Mouse (Mus musculus) spleen, adult 2 months (tissue): ENCODE data around the gene Rsbn1. TPM values are rescaled to one million over a fixed set of nuclear protein-coding genes. Genes with fewer than 3 reads are reported as not detected.

Experiments
- DNase-seq, 2 experiments: peaks; one replicate each; pipeline versions ENCODE4 v3.0.0 to v3.0.0-alpha.2; 2012 to 2021; ENCODE audit warnings: low spot score in 2 of 2, low read depth in 1 of 2
- H3K27ac ChIP-seq: fragments of 200-500 bp; 2 replicates; pipeline ENCODE4 v1.5.1; 2012; ENCODE audit warnings: low read length, inconsistent platforms; ENCODE audit not compliant: insufficient read depth
- H3K27me3 ChIP-seq: fragments of 200-500 bp; 2 replicates; pipeline ENCODE4 v1.6.1; 2012; ENCODE audit warnings: mild to moderate bottlenecking, moderate library complexity, low read length, inconsistent platforms; ENCODE audit not compliant: control insufficient read depth, insufficient read depth
- H3K36me3 ChIP-seq: fragments of 200-500 bp; 2 replicates; pipeline ENCODE4 v1.6.1; 2012; ENCODE audit warnings: mild to moderate bottlenecking, low read length, inconsistent platforms; ENCODE audit not compliant: control insufficient read depth, insufficient read depth
- H3K4me1 ChIP-seq: fragments of 200-500 bp; 2 replicates; pipeline ENCODE4 v1.6.1; 2011; ENCODE audit warnings: inconsistent platforms; ENCODE audit not compliant: control insufficient read depth, insufficient read depth, insufficient read length
- H3K4me3 ChIP-seq: fragments of 200-500 bp; 2 replicates; pipeline ENCODE4 v1.5.1; 2011; ENCODE audit warnings: mild to moderate bottlenecking, inconsistent platforms; ENCODE audit not compliant: insufficient read depth, insufficient read length; ENCODE audit errors: extremely low read depth
- CTCF ChIP-seq: fragments of 200-500 bp; IDR thresholded peaks from 2 replicates; pipeline ENCODE4 v1.5.1; 2011; ENCODE audit warnings: mild to moderate bottlenecking, inconsistent platforms; ENCODE audit not compliant: insufficient read depth, insufficient read length, insufficient replicate concordance; ENCODE audit errors: extremely low read depth
- POLR2A ChIP-seq: fragments of 200-500 bp; IDR thresholded peaks from 2 replicates; pipeline ENCODE4 v1.6.1; 2011; ENCODE audit warnings: low read depth, low read length, inconsistent platforms
- WGBS: fragments of 180-500 bp; shearing (Covaris S2); methylation state at CpG from one replicate; pipeline ENCODE4 v1.1.7; 2018; 5-methylcytosine and 5-hydroxymethylcytosine counted together
- polyA plus RNA-seq: library from polyadenylated mRNA; depleted of rRNA; stranded (reverse); fragments of >200 nt; gene quantifications from 2 replicates; pipeline ENCODE4 v1.2.3, GENCODE M21; 2012

Gene Rsbn1
- polyA plus RNA-seq, 1 experiment = 3.5 TPM

- H3K36me3 ChIP-seq = peaks cover 28% of the 10 kb centered on the region
- no peaks in the 10 kb centered on the region for H3K4me1 ChIP-seq
- peak; percentile 26 to 50 for DNase-seq
- H3K4me3 ChIP-seq = no peak overlapping the region
- no peak overlapping the region; the same call in 1 of the 2 replicates for H3K27ac ChIP-seq
- no peak for TF ChIP-seq CTCF
- TF ChIP-seq POLR2A = no peak
- no peaks in the 10 kb centered on the region for H3K27me3 ChIP-seq
- 36% methylated on average over 3 of the region's 3 CpGs for WGBS
Measured at GRCm38 (mm10) chr3:103887581-103887980, 26.3 kb upstream of the Rsbn1 start.

- Histone ChIP-seq H3K27ac (no peak overlapping the region), H3K4me3 (no peak overlapping the region), H3K4me1 (no peaks in the 10 kb centered on the region), H3K27me3 (no peaks in the 10 kb centered on the region), H3K36me3 (peaks cover 15% of the 10 kb centered on the region)
- TF ChIP-seq POLR2A (no peak), CTCF (no peak)
- DNase-seq = no peak
- WGBS = 83% methylated on average over 3 of the region's 3 CpGs
Measured at GRCm38 (mm10) chr3:103893374-103893773, 20.5 kb upstream of the Rsbn1 start.

DNA sequence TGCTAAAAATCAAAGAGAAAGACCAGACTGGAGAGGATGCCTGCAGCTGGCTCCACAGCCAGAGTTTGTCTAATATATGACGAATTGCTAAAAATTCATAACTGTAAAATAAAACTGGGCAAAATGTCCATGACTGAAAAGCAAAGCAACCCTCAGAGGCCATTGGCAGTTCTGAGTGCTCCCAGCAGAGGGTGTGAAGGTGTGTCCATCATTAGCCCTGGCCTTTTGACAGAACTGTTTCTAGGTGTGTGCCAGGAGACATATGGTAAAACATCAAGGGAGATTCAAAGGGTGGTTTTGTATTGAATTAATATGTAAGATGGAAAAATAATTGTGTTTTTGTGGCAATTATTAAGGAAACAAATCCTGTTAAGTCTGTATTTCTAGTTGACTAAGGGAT lies 9.2 kb upstream of the Rsbn1 start:
- H3K4me1 ChIP-seq = no peaks in the 10 kb centered on the region
- 83% methylated on average over 1 of the region's 1 CpGs for WGBS
- H3K4me3 ChIP-seq = no peak overlapping the region
- no peak overlapping the region for H3K27ac ChIP-seq
- TF ChIP-seq POLR2A = no peak
- TF ChIP-seq CTCF = peak; percentile 40; the same call in 1 of the 2 replicates
- no peaks in the 10 kb centered on the region for H3K27me3 ChIP-seq
- peaks cover 15% of the 10 kb centered on the region for H3K36me3 ChIP-seq
- peak in 1 of 2 experiments; percentile 41 for DNase-seq

GRCm38 (mm10) chr3:103907335-103908030 lies 6.4 kb upstream of the Rsbn1 start:
- TF ChIP-seq POLR2A = no peak
- no peak for TF ChIP-seq CTCF
- Histone ChIP-seq H3K36me3 (peaks cover 10% of the 10 kb centered on the region), H3K4me3 (no peak overlapping the region), H3K27ac (no peak overlapping the region), H3K4me1 (no peaks in the 10 kb centered on the region), H3K27me3 (no peaks in the 10 kb centered on the region)
- 90% methylated on average over 5 of the region's 5 CpGs for WGBS
- DNase-seq = no peak

- WGBS = 75% methylated on average over 2 of the region's 2 CpGs
- DNase-seq = no peak
- Histone ChIP-seq H3K27ac (no peak overlapping the region), H3K36me3 (peaks cover 6% of the 10 kb centered on the region), H3K4me3 (no peak overlapping the region), H3K27me3 (no peaks in the 10 kb centered on the region), H3K4me1 (no peaks in the 10 kb centered on the region)
- TF ChIP-seq POLR2A (no peak), CTCF (no peak)
Measured at GRCm38 (mm10) chr3:103908781-103909180, 5.1 kb upstream of the Rsbn1 start.

GRCm38 (mm10) chr3:103913451-103913961 lies 414 bp upstream of the Rsbn1 start:
- H3K4me3 ChIP-seq = peak overlapping the region; percentile 63
- no peak for TF ChIP-seq POLR2A
- TF ChIP-seq CTCF = no peak
- 2% methylated on average over 11 of the region's 11 CpGs for WGBS
- peaks cover 2% of the 10 kb centered on the region for H3K36me3 ChIP-seq
- H3K27ac ChIP-seq = peak overlapping the region; percentile 75
- no peaks in the 10 kb centered on the region for H3K4me1 ChIP-seq
- H3K27me3 ChIP-seq = no peaks in the 10 kb centered on the region
- DNase-seq = no peak

- Histone ChIP-seq H3K4me1 (no peaks in the 10 kb centered on the region), H3K4me3 (peak overlapping the region; percentile 98), H3K27me3 (no peaks in the 10 kb centered on the region), H3K27ac (peak overlapping the region; percentile 91), H3K36me3 (no peaks in the 10 kb centered on the region; the same call in 1 of the 2 replicates)
- DNase-seq = no peak
- WGBS = under 1% methylated on average over 52 of the region's 60 CpGs
- TF ChIP-seq POLR2A = no peak
- TF ChIP-seq CTCF = no peak
Measured at GRCm38 (mm10) chr3:103914732-103915508, 1.0 kb downstream of the Rsbn1 start.
